ENCODE assay signal across 17 mouse cellular contexts in genomic region chr17:23777141-23777540, GRCm38 (mm10). TPM values are rescaled to one million over a fixed set of nuclear protein-coding genes. Genes with fewer than 3 reads are reported as not detected.
"Had no signal": no experiment of that assay in that cellular context is flagged by ENCODE, and none has a peak within 500 bp of the region (broad histone marks: within the 10 kb centered on the region; RNA-seq: fewer than 3 reads in every experiment).

No protein-coding gene starts in this region.

- H3K4me2 ChIP-seq: lung, embryonic 14.5 days; midbrain, embryonic 11.5 days; midbrain, embryonic 13.5 days; midbrain, embryonic 15.5 days; neural tube, embryonic 12.5 days; stomach, embryonic 15.5 days had no signal

- H3K9me3 ChIP-seq: midbrain, embryonic 13.5 days; midbrain, embryonic 15.5 days; neural tube, embryonic 12.5 days; stomach, embryonic 15.5 days had no signal

- ATAC-seq: midbrain, embryonic 13.5 days; midbrain, embryonic 15.5 days had no signal

- DNase-seq: lung, adult 18-20 months; lung, embryonic 14.5 days; lung, postnatal 10 days; lung, postnatal 4 days; right cerebral cortex, postnatal 14 days; thymus, adult 2 months; thymus, postnatal 25 days; thymus, postnatal 4 days had no signal

- H3K27me3 ChIP-seq: midbrain, embryonic 13.5 days; midbrain, embryonic 15.5 days; neural tube, embryonic 12.5 days; stomach, embryonic 15.5 days had no signal

- H3K4me1 ChIP-seq: stomach, embryonic 15.5 days had no signal

- H3K9ac ChIP-seq: lung, embryonic 14.5 days; midbrain, embryonic 13.5 days; midbrain, embryonic 15.5 days; neural tube, embryonic 12.5 days; stomach, embryonic 15.5 days had no signal

- H3K27ac ChIP-seq: midbrain, embryonic 13.5 days; midbrain, embryonic 15.5 days; neural tube, embryonic 12.5 days; stomach, embryonic 15.5 days; stomach, postnatal 0 days had no signal

- H3K4me3 ChIP-seq: midbrain, embryonic 13.5 days; midbrain, embryonic 15.5 days; neural tube, embryonic 12.5 days; stomach, embryonic 15.5 days had no signal

- H3K36me3 ChIP-seq: stomach, embryonic 15.5 days had no signal

RNA-seq across cellular contexts. Expression of gene Flywch2, which starts 8.7 kb away (rescaled TPM):
- total RNA-seq: monocyte, adult 5-6 weeks; neutrophil, adult 5-6 weeks had no signal

RNA-seq across cellular contexts. Expression of gene Kremen2, which starts 31.5 kb away (rescaled TPM):
- total RNA-seq: monocyte, adult 5-6 weeks had no signal
- polyA plus RNA-seq: liver, embryonic 16.5 days; lung, embryonic 14.5 days had no signal
